Mouse (Mus musculus): Measurements from ENCODE around the gene Nipa2.

DNA sequence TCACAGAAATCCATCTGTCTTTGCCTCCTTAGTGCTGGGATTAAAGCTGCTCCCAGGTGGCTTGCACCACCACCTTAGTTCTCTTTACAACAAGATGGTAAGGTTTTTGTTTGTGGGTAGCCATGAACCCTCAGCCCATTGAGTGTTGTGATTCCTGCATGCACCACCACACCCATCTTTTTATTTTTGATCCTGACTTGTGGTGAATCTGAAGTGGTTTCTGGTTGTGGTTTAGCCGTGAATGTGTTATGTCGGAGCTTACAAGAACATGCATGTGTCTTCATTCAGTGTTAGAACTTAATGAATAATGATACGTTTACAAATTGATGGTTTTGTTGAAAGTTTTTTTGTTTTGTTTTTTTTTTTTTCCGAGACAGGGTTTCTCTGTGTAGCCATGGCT is 72.3 kb downstream of the Nipa2 start:
- TF ChIP-seq NRF1 (IDR thresholded peaks at IDR 0.05; ENCODE audit: insufficient read depth, low read depth, low read length, poor library complexity, severe bottlenecking) (no peak), CTCF (IDR thresholded peaks at IDR 0.05 in 2 of 3, conservative IDR thresholded peaks at IDR 0.05 in 1 of 3; ENCODE audit: control insufficient read depth in 1 of 3, insufficient read depth in 1 of 3, low read depth in 2 of 3, low read length in 3 of 3, poor library complexity in 1 of 3, severe bottlenecking in 1 of 3) (no peak)
